In the genomic region with DNA sequence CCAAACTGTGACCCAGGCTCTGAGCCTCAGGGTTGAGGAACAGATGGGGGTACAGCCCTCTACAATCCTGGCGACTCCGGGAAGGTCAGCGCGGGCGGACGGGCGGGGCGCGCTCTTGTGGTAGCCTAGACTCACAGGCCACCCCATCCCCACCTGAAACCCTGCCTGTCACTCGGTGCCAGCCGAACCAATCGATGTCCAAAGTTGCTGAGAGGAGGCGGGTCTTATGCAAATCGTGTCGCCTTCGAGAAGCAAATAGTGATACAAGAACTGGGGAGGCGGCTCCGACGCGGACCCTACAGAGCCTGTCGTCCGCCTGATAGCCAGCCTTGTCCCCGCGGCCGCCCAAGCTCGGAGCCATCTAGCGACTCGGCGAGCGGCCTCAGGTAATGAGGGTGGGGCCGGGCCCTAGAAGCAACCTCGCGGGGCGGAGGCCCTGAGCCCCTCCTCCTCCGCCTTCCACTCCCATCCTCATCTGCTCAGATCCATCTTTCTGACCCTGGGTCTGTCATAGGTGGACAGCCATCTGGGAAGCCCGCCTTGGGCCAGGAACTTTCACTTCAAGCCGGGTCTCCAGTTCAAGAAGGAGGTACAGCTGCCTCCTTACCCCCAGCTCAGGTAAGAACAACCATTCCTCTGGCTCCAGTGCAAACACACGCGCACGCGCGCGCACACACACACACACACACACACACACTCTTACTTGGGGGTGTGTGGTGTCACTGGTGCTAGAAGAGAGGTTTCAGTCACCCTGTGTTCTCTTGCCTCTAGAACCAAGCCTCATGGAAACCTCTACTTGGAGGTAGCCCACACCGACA, we compare ENCODE assay signal across 9 mouse cellular contexts. TPM values are rescaled to one million over a fixed set of nuclear protein-coding genes. Genes with fewer than 3 reads are reported as not detected.
DNase-seq lines count a peak whose midpoint lies in the region; ATAC-seq and TF ChIP-seq lines count a peak whose summit lies in the region.
"Had no signal": no experiment of that assay in that cellular context is flagged by ENCODE, and none has a peak within 500 bp of the region (broad histone marks: within the 10 kb centered on the region; RNA-seq: fewer than 3 reads in every experiment).

No protein-coding gene starts in this region.

- DNase-seq in CD8-positive naive resting alpha-beta T cell, adult 2 months (ENCODE audit: low read depth in 2 of 2, low spot score in 2 of 2): peak; percentile 27 to 54
- DNase-seq in cerebellum, adult 11-12 months: peak; percentile 92
- peak; percentile 92 for DNase-seq in forebrain, postnatal 0 days
- DNase-seq in heart, postnatal 36 days: peak; percentile 56 to 58
- DNase-seq in layer of hippocampus, adult 11-12 months (ENCODE audit: low spot score): peak; percentile 89
- DNase-seq in neural tube, embryonic 11.5 days (ENCODE audit: low spot score): peak; percentile 86

- intact Hi-C loops in heart, postnatal 36 days (cut with DNase I): no loop called here

- peak overlapping the region; percentile 54 for H3K4me3 ChIP-seq in forebrain, postnatal 0 days (ENCODE audit: low read depth, low read length)
- H3K4me3 ChIP-seq in liver, embryonic 15.5 days (replicated peaks): peak overlapping the region; percentile 37
- peak overlapping the region; percentile 39 for H3K4me3 ChIP-seq in neural tube, embryonic 11.5 days (ENCODE audit: low read depth, low read length)
- peak overlapping the region; percentile 39 for H3K4me3 ChIP-seq in stomach, embryonic 14.5 days (ENCODE audit: low read depth, low read length)

- peaks cover 6% of the 10 kb centered on the region for H3K27me3 ChIP-seq in forebrain, postnatal 0 days (ENCODE audit: insufficient read depth, low read length)
- H3K27me3 ChIP-seq in liver, embryonic 15.5 days: peaks cover 81% of the 10 kb centered on the region
- peaks cover 41% of the 10 kb centered on the region for H3K27me3 ChIP-seq in neural tube, embryonic 11.5 days (ENCODE audit: control insufficient read depth, insufficient read depth, low read length)
- peaks cover 26% of the 10 kb centered on the region for H3K27me3 ChIP-seq in stomach, embryonic 14.5 days (ENCODE audit: control insufficient read depth, insufficient read depth, low read length)

- WGBS in forebrain, postnatal 0 days: 11% methylated on average over 43 of the region's 44 CpGs
- 8% methylated on average over 44 of the region's 44 CpGs for WGBS in liver, embryonic 15.5 days (ENCODE audit: insufficient replicate concordance)
- WGBS in neural tube, embryonic 11.5 days: 11% methylated on average over 44 of the region's 44 CpGs
- WGBS in stomach, embryonic 14.5 days: 12% methylated on average over 39 of the region's 44 CpGs

- peak overlapping the region; percentile 65 for H3K4me2 ChIP-seq in forebrain, postnatal 0 days (ENCODE audit: low read depth)
- H3K4me2 ChIP-seq in liver, embryonic 15.5 days: peak overlapping the region; percentile 59
- H3K4me2 ChIP-seq in neural tube, embryonic 11.5 days (ENCODE audit: low read depth): peak overlapping the region; percentile 81
- peak overlapping the region; percentile 77 for H3K4me2 ChIP-seq in stomach, embryonic 14.5 days (replicated peaks; ENCODE audit: low read depth, low read length)

- no peak for TF ChIP-seq CTCF in forebrain, postnatal 0 days (IDR thresholded peaks at IDR 0.05; ENCODE audit: low read depth)

- peak; percentile 93 for ATAC-seq in forebrain, postnatal 0 days
- ATAC-seq in liver, embryonic 15.5 days (ENCODE audit: insufficient read depth): peak; percentile 79
- ATAC-seq in neural tube, embryonic 11.5 days (ENCODE audit: insufficient read depth, low FRiP score, low TSS enrichment): peak; percentile 94
- peak; percentile 86 for ATAC-seq in stomach, embryonic 14.5 days (ENCODE audit: insufficient number of reproducible peaks, insufficient read depth, low FRiP score, low read depth)

- no peaks in the 10 kb centered on the region for H3K36me3 ChIP-seq in forebrain, postnatal 0 days (ENCODE audit: insufficient read depth)
- H3K36me3 ChIP-seq in liver, embryonic 15.5 days (replicated peaks): no peaks in the 10 kb centered on the region
- H3K36me3 ChIP-seq in neural tube, embryonic 11.5 days (ENCODE audit: control insufficient read depth, insufficient read depth, low read length): no peaks in the 10 kb centered on the region
- no peaks in the 10 kb centered on the region for H3K36me3 ChIP-seq in stomach, embryonic 14.5 days (ENCODE audit: control insufficient read depth, insufficient read depth, low read length)

- H3K27ac ChIP-seq in forebrain, postnatal 0 days (ENCODE audit: low read depth, low read length): peak overlapping the region; percentile 73
- no peak overlapping the region for H3K27ac ChIP-seq in liver, embryonic 15.5 days (replicated peaks)
- no peak overlapping the region for H3K27ac ChIP-seq in neural tube, embryonic 11.5 days (ENCODE audit: low read depth, low read length)
- H3K27ac ChIP-seq in stomach, embryonic 14.5 days (ENCODE audit: low read length): no peak overlapping the region

- peak overlapping the region; percentile 67 for H3K9ac ChIP-seq in forebrain, postnatal 0 days
- no peak overlapping the region for H3K9ac ChIP-seq in liver, embryonic 15.5 days
- H3K9ac ChIP-seq in neural tube, embryonic 11.5 days (ENCODE audit: low read length): peak overlapping the region; percentile 44
- H3K9ac ChIP-seq in stomach, embryonic 14.5 days (replicated peaks; ENCODE audit: low read depth, low read length): no peak overlapping the region; the same call in 1 of the 2 replicates

- peaks cover 12% of the 10 kb centered on the region for H3K4me1 ChIP-seq in forebrain, postnatal 0 days (ENCODE audit: insufficient read depth)
- peaks cover 14% of the 10 kb centered on the region for H3K4me1 ChIP-seq in liver, embryonic 15.5 days (replicated peaks)
- H3K4me1 ChIP-seq in neural tube, embryonic 11.5 days (ENCODE audit: control insufficient read depth, insufficient read depth, low read length): peaks cover 14% of the 10 kb centered on the region; the same call in 1 of the 2 replicates
- peaks cover 5% of the 10 kb centered on the region; the same call in 1 of the 2 replicates for H3K4me1 ChIP-seq in stomach, embryonic 14.5 days (ENCODE audit: control insufficient read depth, insufficient read depth, low read length)

- H3K9me3 ChIP-seq in forebrain, postnatal 0 days (ENCODE audit: low read length): no peaks in the 10 kb centered on the region
- no peaks in the 10 kb centered on the region for H3K9me3 ChIP-seq in liver, embryonic 15.5 days (replicated peaks)
- H3K9me3 ChIP-seq in neural tube, embryonic 11.5 days (ENCODE audit: control insufficient read depth, low read length): no peaks in the 10 kb centered on the region
- no peaks in the 10 kb centered on the region for H3K9me3 ChIP-seq in stomach, embryonic 14.5 days (ENCODE audit: control insufficient read depth, low read depth, low read length)

RNA-seq across cellular contexts. Expression of a gene that starts 0.4 kb away (rescaled TPM):
- 57.1 and 58.5 TPM in 2 replicates for total RNA-seq in forebrain, postnatal 0 days (2014; rRNA removed)
- polyA plus RNA-seq in forebrain, postnatal 0 days (2015; fragmentation: Nextera tagmentation; extraction: Ambion mirVana): 45.5 and 78.1 TPM in 2 replicates
- under 1 TPM; 0.08 TPM for total RNA-seq in heart, postnatal 36 days (2021)
- 0.03 TPM in 1 of 2 replicates, not detected in the other for polyA plus RNA-seq in liver, embryonic 15.5 days (2015; fragmentation: Nextera tagmentation; extraction: Ambion mirVana)
- polyA plus RNA-seq in neural tube, embryonic 11.5 days (2014; fragmentation: Nextera tagmentation; extraction: Ambion mirVana): 0.80 and 1.7 TPM in 2 replicates
- polyA plus RNA-seq in stomach, embryonic 14.5 days (2014; fragmentation: Nextera tagmentation; extraction: Ambion mirVana): 5.5 and 6.1 TPM in 2 replicates
- total RNA-seq: MEL had no signal

RNA-seq across cellular contexts. Expression of a gene that starts 17.9 kb away (rescaled TPM):
- total RNA-seq in forebrain, postnatal 0 days (2014; rRNA removed): 2.4 and 3.4 TPM in 2 replicates
- polyA plus RNA-seq in forebrain, postnatal 0 days (2015; fragmentation: Nextera tagmentation; extraction: Ambion mirVana): 0.26 and 0.33 TPM in 2 replicates
- total RNA-seq in heart, postnatal 36 days (2021): 10 to 100 TPM; 45.5 to 58.6 TPM
- polyA plus RNA-seq in liver, embryonic 15.5 days (2015; fragmentation: Nextera tagmentation; extraction: Ambion mirVana): not detected in 2 replicates
- polyA plus RNA-seq in neural tube, embryonic 11.5 days (2014; fragmentation: Nextera tagmentation; extraction: Ambion mirVana): not detected in 2 replicates
- polyA plus RNA-seq in stomach, embryonic 14.5 days (2014; fragmentation: Nextera tagmentation; extraction: Ambion mirVana): not detected in 2 replicates
- total RNA-seq: MEL had no signal

RNA-seq across cellular contexts. Expression of a gene that starts 43.7 kb away (rescaled TPM):
- total RNA-seq in forebrain, postnatal 0 days (2014; rRNA removed): 28.9 and 34.2 TPM in 2 replicates
- 47.7 and 53.6 TPM in 2 replicates for polyA plus RNA-seq in forebrain, postnatal 0 days (2015; fragmentation: Nextera tagmentation; extraction: Ambion mirVana)
- total RNA-seq in heart, postnatal 36 days (2021): 10 to 100 TPM; 23.0 to 23.9 TPM
- 36.8 TPM in 2 replicates for polyA plus RNA-seq in liver, embryonic 15.5 days (2015; fragmentation: Nextera tagmentation; extraction: Ambion mirVana)
- 98.6 and 103 TPM in 2 replicates for polyA plus RNA-seq in neural tube, embryonic 11.5 days (2014; fragmentation: Nextera tagmentation; extraction: Ambion mirVana)
- polyA plus RNA-seq in stomach, embryonic 14.5 days (2014; fragmentation: Nextera tagmentation; extraction: Ambion mirVana): 104 and 109 TPM in 2 replicates

RNA-seq across cellular contexts. Expression of a gene that starts 49.9 kb away (rescaled TPM):
- total RNA-seq in forebrain, postnatal 0 days (2014; rRNA removed): 3.6 and 6.3 TPM in 2 replicates
- 4.2 and 4.6 TPM in 2 replicates for polyA plus RNA-seq in forebrain, postnatal 0 days (2015; fragmentation: Nextera tagmentation; extraction: Ambion mirVana)
- total RNA-seq in heart, postnatal 36 days (2021): 10 to 100 TPM; 19.5 to 20.7 TPM
- polyA plus RNA-seq in liver, embryonic 15.5 days (2015; fragmentation: Nextera tagmentation; extraction: Ambion mirVana): 1.2 TPM in 2 replicates
- polyA plus RNA-seq in neural tube, embryonic 11.5 days (2014; fragmentation: Nextera tagmentation; extraction: Ambion mirVana): 27.2 and 34.0 TPM in 2 replicates
- polyA plus RNA-seq in stomach, embryonic 14.5 days (2014; fragmentation: Nextera tagmentation; extraction: Ambion mirVana): 20.6 and 21.2 TPM in 2 replicates
- total RNA-seq: MEL had no signal

Comparison
In these comparisons a context has a peak if more than half of its experiments do, and no peak if none do; other contexts are left out.
1. DNase-seq: peak in every context shown above with its lines; median percentile 92 in cerebellum, adult 11-12 months; 92 in forebrain, postnatal 0 days; 89 in layer of hippocampus, adult 11-12 months; 86 in neural tube, embryonic 11.5 days; 57 in heart, postnatal 36 days; 40 in CD8-positive naive resting alpha-beta T cell, adult 2 months.
2. H3K9ac ChIP-seq: peak in forebrain, postnatal 0 days (single experiment) and neural tube, embryonic 11.5 days (single experiment); none in liver, embryonic 15.5 days (single experiment) and stomach, embryonic 14.5 days (single experiment).
3. Peak in every context shown above with its lines, with median percentiles within 50 percentile points of each other: ATAC-seq, H3K4me2 ChIP-seq and H3K4me3 ChIP-seq.